14 mouse cellular contexts compared by ENCODE assay signal in the genomic region with DNA sequence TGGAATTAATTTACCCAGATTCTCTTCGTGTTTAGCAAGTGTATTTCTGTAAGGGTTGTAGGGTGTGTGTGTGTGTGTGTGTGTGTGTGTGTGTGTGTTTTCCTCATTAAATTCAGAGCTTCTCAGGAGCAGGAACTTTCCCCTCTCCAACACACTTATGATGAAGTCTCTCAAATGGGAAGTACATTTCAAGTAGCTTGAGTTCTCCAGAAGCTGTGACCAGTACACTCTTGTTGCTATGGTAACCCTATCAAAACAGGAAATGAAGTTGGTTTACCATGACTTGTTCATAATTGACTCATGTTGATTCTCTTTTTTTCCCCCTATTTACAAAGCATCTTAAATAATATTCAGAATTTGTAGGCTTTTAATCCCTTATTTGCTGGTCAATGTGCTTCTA. TPM values are rescaled to one million over a fixed set of nuclear protein-coding genes. Genes with fewer than 3 reads are reported as not detected.
DNase-seq lines count a peak whose midpoint lies in the region; ATAC-seq and TF ChIP-seq lines count a peak whose summit lies in the region.
"Had no signal": no experiment of that assay in that cellular context is flagged by ENCODE, and none has a peak within 500 bp of the region (broad histone marks: within the 10 kb centered on the region; RNA-seq: fewer than 3 reads in every experiment).

No protein-coding gene starts in this region.

- H3K4me3 ChIP-seq in heart, postnatal 0 days (ENCODE audit: low read depth, low read length), result no peak overlapping the region
- no peak overlapping the region for H3K4me3 ChIP-seq in midbrain, embryonic 15.5 days
- H3K4me3 ChIP-seq: heart, adult 2 months had no signal

- H3K27ac ChIP-seq in heart, postnatal 0 days (ENCODE audit: low read depth), result no peak overlapping the region
- H3K27ac ChIP-seq in midbrain, embryonic 15.5 days, result no peak overlapping the region
- H3K27ac ChIP-seq: heart, adult 2 months had no signal

- 83% methylated on average over 1 of the region's 1 CpGs for WGBS in heart, postnatal 0 days
- WGBS in midbrain, embryonic 15.5 days, result 93% methylated on average over 1 of the region's 1 CpGs

- H3K27me3 ChIP-seq in heart, postnatal 0 days (ENCODE audit: control insufficient read depth, insufficient read depth, low read length), result no peaks in the 10 kb centered on the region
- no peaks in the 10 kb centered on the region for H3K27me3 ChIP-seq in midbrain, embryonic 15.5 days (replicated peaks)

- intact Hi-C loops in heart, postnatal 25 days (cut with DNase I), result loop anchor here (2.0 kb wide), 1 partner anchor 20 kb away; no protein-coding TSS in a partner anchor

- H3K9me3 ChIP-seq in heart, postnatal 0 days (replicated peaks; ENCODE audit: control insufficient read depth, low read length), result no peaks in the 10 kb centered on the region
- no peaks in the 10 kb centered on the region for H3K9me3 ChIP-seq in midbrain, embryonic 15.5 days

- TF ChIP-seq CTCF in heart, postnatal 0 days (IDR thresholded peaks at IDR 0.05; ENCODE audit: low read depth), result no peak

- ATAC-seq in heart, postnatal 0 days (ENCODE audit: insufficient read depth, low read depth), result no peak
- ATAC-seq in megakaryocyte-erythroid progenitor cell, adult 5-6 weeks (replicated peaks; ENCODE audit: low FRiP score, low TSS enrichment, poor library complexity, severe bottlenecking), result 0 out of 2 replicates have a peak, but pooled peaks have one; percentile 52
- ATAC-seq in midbrain, embryonic 15.5 days (replicated peaks), result no peak

- H3K36me3 ChIP-seq in heart, postnatal 0 days (replicated peaks; ENCODE audit: control insufficient read depth, insufficient read depth, low read length), result peaks cover 18% of the 10 kb centered on the region; the same call in 1 of the 2 replicates
- H3K36me3 ChIP-seq in midbrain, embryonic 15.5 days (replicated peaks), result 0 out of 2 replicates have a peak, but pooled peaks cover 2% of the 10 kb centered on the region

- H3K4me2 ChIP-seq in heart, postnatal 0 days (ENCODE audit: low read depth, low read length), result no peak overlapping the region
- no peak overlapping the region for H3K4me2 ChIP-seq in midbrain, embryonic 15.5 days

- no peak overlapping the region for H3K9ac ChIP-seq in heart, postnatal 0 days (replicated peaks; ENCODE audit: low read depth, low read length)
- no peak overlapping the region for H3K9ac ChIP-seq in midbrain, embryonic 15.5 days

- peak; percentile 20 for DNase-seq in heart, postnatal 0 days (ENCODE audit: low spot score)
- DNase-seq in heart, postnatal 25 days (ENCODE audit: low spot score), result no peak
- peak; percentile 88 for DNase-seq in CD4-positive helper T cell, adult 2 months (ENCODE audit: low read depth, low spot score)
- peak; percentile 58 for DNase-seq in c-Kit-positive CD71-negative TER-119-negative erythroid progenitor cells, embryonic 14.5 days (ENCODE audit: low read depth)
- DNase-seq in adrenal gland, adult 8-10 months, result no peak
- no peak for DNase-seq in layer of hippocampus, postnatal 36 days
- DNase-seq: cerebellum, postnatal 36 days; heart, adult 2 months; kidney, adult 2 months; left cerebral cortex, postnatal 4 days; spleen, adult 18-20 months; thymus, postnatal 25 days had no signal

- no peak for TF ChIP-seq EP300 in heart, postnatal 0 days (IDR thresholded peaks at IDR 0.05; ENCODE audit: low read depth)

- no peaks in the 10 kb centered on the region for H3K4me1 ChIP-seq in heart, postnatal 0 days (ENCODE audit: control insufficient read depth, insufficient read depth)
- no peaks in the 10 kb centered on the region for H3K4me1 ChIP-seq in midbrain, embryonic 15.5 days

RNA-seq across cellular contexts. Expression of gene Mapk1, which starts 29.4 kb away (rescaled TPM):
- total RNA-seq in heart, postnatal 0 days (2014; rRNA removed; ENCODE audit: low replicate concordance), result 146 and 184 TPM in 2 replicates
- polyA plus RNA-seq in heart, postnatal 0 days (2015; fragmentation: Nextera tagmentation; extraction: Ambion mirVana), result 96.0 and 97.0 TPM in 2 replicates
- total RNA-seq in heart, postnatal 25 days (2021), result 100 to 1,000 TPM in 1 of 2 experiments, 10 to 100 TPM in 1; 99.1 to 108 TPM
- total RNA-seq in megakaryocyte-erythroid progenitor cell, adult 5-6 weeks (2014; fragmentation: Nextera tagmentation), result 118 and 181 TPM in 2 replicates
- 140 and 154 TPM in 2 replicates for total RNA-seq in megakaryocyte-erythroid progenitor cell, adult 5-6 weeks (2017)
- total RNA-seq in adrenal gland, adult 8-10 months (2022), result 100 to 1,000 TPM; 178 to 210 (median 193) TPM
- 100 to 1,000 TPM; 522 to 529 TPM for total RNA-seq in layer of hippocampus, postnatal 36 days (2021)
- polyA plus RNA-seq in midbrain, embryonic 15.5 days (2015; fragmentation: Nextera tagmentation; extraction: Ambion mirVana), result 180 and 182 TPM in 2 replicates

RNA-seq across cellular contexts. Expression of gene Ypel1, which starts 56.9 kb away (rescaled TPM):
- 2.5 and 3.5 TPM in 2 replicates for total RNA-seq in heart, postnatal 0 days (2014; rRNA removed; ENCODE audit: low replicate concordance)
- polyA plus RNA-seq in heart, postnatal 0 days (2015; fragmentation: Nextera tagmentation; extraction: Ambion mirVana), result 7.5 and 8.5 TPM in 2 replicates
- total RNA-seq in heart, postnatal 25 days (2021), result 1 to 10 TPM; 1.5 to 1.8 TPM
- 2.3 and 3.0 TPM in 2 replicates for total RNA-seq in megakaryocyte-erythroid progenitor cell, adult 5-6 weeks (2014; fragmentation: Nextera tagmentation)
- 1.7 TPM in 1 of 2 replicates, not detected in the other for total RNA-seq in megakaryocyte-erythroid progenitor cell, adult 5-6 weeks (2017)
- total RNA-seq in adrenal gland, adult 8-10 months (2022), result 10 to 100 TPM in 2 of 4 experiments, 1 to 10 TPM in 2; 7.4 to 12.2 (median 10.2) TPM
- total RNA-seq in layer of hippocampus, postnatal 36 days (2021), result 10 to 100 TPM; 35.4 to 38.5 TPM
- 167 and 172 TPM in 2 replicates for polyA plus RNA-seq in midbrain, embryonic 15.5 days (2015; fragmentation: Nextera tagmentation; extraction: Ambion mirVana)

Comparison
In these comparisons a context has a peak if more than half of its experiments do, and no peak if none do; other contexts are left out.
1. DNase-seq: peak in heart, postnatal 0 days (single experiment), CD4-positive helper T cell, adult 2 months (single experiment) and c-Kit-positive CD71-negative TER-119-negative erythroid progenitor cells, embryonic 14.5 days (single experiment); none in heart, postnatal 25 days (single experiment), adrenal gland, adult 8-10 months (single experiment) and layer of hippocampus, postnatal 36 days (0 of 2).